Mouse (Mus musculus) heart, adult 2 months (tissue): ENCODE data around the gene Fgfr2. TPM values are rescaled to one million over a fixed set of nuclear protein-coding genes. Genes with fewer than 3 reads are reported as not detected.

ENCODE experiments used
- DNase-seq, 2 experiments: peaks; one replicate each; pipeline ENCODE4 v3.0.0; 2021
- H3K27ac ChIP-seq: fragments of 200-600 bp; 2 replicates; pipeline ENCODE4 v1.8.1; 2022
- H3K27me3 ChIP-seq: fragments of 200-500 bp; 2 replicates; pipeline ENCODE4 v1.6.1; 2012; ENCODE audit warnings: mild to moderate bottlenecking, low read length, inconsistent platforms, mixed read lengths; ENCODE audit not compliant: control insufficient read depth, insufficient read depth
- H3K36me3 ChIP-seq: fragments of 200-500 bp; 2 replicates; pipeline ENCODE4 v1.6.1; 2012; ENCODE audit warnings: low read length, inconsistent platforms; ENCODE audit not compliant: control insufficient read depth, insufficient read depth
- H3K4me1 ChIP-seq: fragments of 200-500 bp; 2 replicates; pipeline ENCODE4 v1.6.1; 2011; ENCODE audit warnings: low read length; ENCODE audit not compliant: control insufficient read depth, insufficient read depth
- H3K4me3 ChIP-seq: fragments of 200-600 bp; 2 replicates; pipeline ENCODE4 v1.8.1; 2022
- H3K79me2 ChIP-seq: fragments of 200-500 bp; replicated peaks from 2 replicates; pipeline ENCODE4 v1.6.1; 2012; ENCODE audit warnings: mild to moderate bottlenecking, inconsistent platforms, low read length, moderate library complexity, mixed read lengths; ENCODE audit not compliant: control insufficient read depth, insufficient read depth
- H3K9ac ChIP-seq: fragments of 200-500 bp; 2 replicates; pipeline ENCODE4 v1.6.1; 2012; ENCODE audit warnings: low read depth, mild to moderate bottlenecking, control low read depth, inconsistent platforms, low read length, mixed read lengths
- CTCF ChIP-seq: fragments of 200-600 bp; IDR thresholded peaks from 2 replicates; pipeline ENCODE4 v1.8.1; 2022; ENCODE audit warnings: antibody characterized with exemption, mild to moderate bottlenecking, moderate library complexity
- EP300 ChIP-seq: fragments of 200-500 bp; IDR thresholded peaks from 2 replicates; pipeline ENCODE4 v1.6.1; 2011; ENCODE audit warnings: low read depth, low read length, control low read depth; ENCODE audit not compliant: insufficient read depth
- POLR2A ChIP-seq: fragments of 200-500 bp; IDR thresholded peaks from 2 replicates; pipeline ENCODE4 v1.6.1; 2011; ENCODE audit warnings: mild to moderate bottlenecking, low read depth, low read length, control low read depth; ENCODE audit not compliant: insufficient read depth
- WGBS: fragments of 180-500 bp; shearing (Covaris S2); methylation state at CpG from one replicate; pipeline ENCODE4 v1.1.7; 2018; 5-methylcytosine and 5-hydroxymethylcytosine counted together
- intact Hi-C: fragments of 180-260 bp; cut with DNase I; formaldehyde crosslinking; loops from one replicate; pipeline ENCODE4 v1.15.1; 2025
- polyA plus RNA-seq: library from polyadenylated mRNA; depleted of rRNA; stranded (reverse); fragments of >200 nt; gene quantifications from 2 replicates; pipeline ENCODE4 v1.2.3, GENCODE M21; 2012
- total RNA-seq, 2 experiments: library from RNA; stranded (reverse); gene quantifications; 2 replicates each; pipeline ENCODE4 v1.2.3; 2021

The Fgfr2 gene
- total and polyA plus RNA-seq, 3 experiments = 1.1 to 2.0 (median 1.3) TPM

DNA sequence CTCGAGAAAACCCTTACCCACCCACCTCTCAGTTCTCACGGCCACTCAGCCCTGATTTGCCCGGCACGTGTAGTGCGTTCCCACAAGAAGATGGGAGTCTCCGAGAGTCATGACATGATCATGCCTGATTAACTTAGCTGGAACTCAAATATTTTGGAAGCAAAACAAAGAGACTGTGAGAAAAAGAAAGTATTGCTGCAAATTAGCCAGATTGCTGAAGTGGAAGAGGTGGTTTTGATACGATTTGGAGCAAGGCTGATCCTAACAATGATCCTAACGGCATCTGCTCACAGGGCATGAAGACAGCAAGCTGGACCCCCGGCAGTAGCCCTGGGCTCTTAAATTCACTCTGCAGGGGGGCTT lies 2833.7 kb downstream of the Fgfr2 start:
- Histone ChIP-seq H3K4me3 (no peak overlapping the region), H3K27ac (no peak overlapping the region), H3K36me3 (no peaks in the 10 kb centered on the region), H3K9ac (no peak overlapping the region), H3K27me3 (no peaks in the 10 kb centered on the region), H3K4me1 (peaks cover 8% of the 10 kb centered on the region), H3K79me2 (no peaks in the 10 kb centered on the region)
- 61% methylated on average over 9 of the region's 9 CpGs for WGBS
- no peak for DNase-seq
- TF ChIP-seq POLR2A (no peak), EP300 (no peak), CTCF (no peak)
- intact Hi-C loops = no loop called here

GRCm38 (mm10) chr7:130288719-130289427 lies 2834.3 kb downstream of the Fgfr2 start:
- Histone ChIP-seq H3K4me3 (no peak overlapping the region), H3K4me1 (peaks cover 8% of the 10 kb centered on the region), H3K27me3 (no peaks in the 10 kb centered on the region), H3K27ac (no peak overlapping the region), H3K79me2 (no peaks in the 10 kb centered on the region), H3K36me3 (no peaks in the 10 kb centered on the region), H3K9ac (no peak overlapping the region)
- WGBS = 72% methylated on average over 11 of the region's 11 CpGs
- TF ChIP-seq CTCF (no peak), POLR2A (no peak), EP300 (no peak)
- DNase-seq = peak in 1 of 2 experiments; percentile 42
- intact Hi-C loops = no loop called here

DNA sequence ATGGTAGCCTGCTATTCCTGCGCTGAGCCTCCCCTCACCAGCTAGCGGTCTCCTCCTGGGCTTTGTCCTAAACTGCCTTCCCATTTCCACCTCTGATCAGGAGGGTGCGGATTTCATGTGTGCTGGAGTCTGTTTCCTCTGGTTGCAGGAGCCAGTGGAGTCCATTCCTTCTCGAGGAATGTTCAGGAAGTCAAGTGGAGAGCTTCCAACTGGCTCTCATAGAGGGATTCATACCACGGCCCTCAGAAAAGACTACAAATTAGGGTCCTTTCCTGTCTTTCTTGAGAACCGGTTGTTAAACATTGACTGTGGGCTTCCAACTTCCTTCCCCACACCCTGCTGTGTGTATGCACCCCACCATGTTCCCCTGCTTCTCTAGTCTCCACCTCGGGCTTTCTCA lies 2834.9 kb downstream of the Fgfr2 start:
- Histone ChIP-seq H3K4me3 (no peak overlapping the region), H3K9ac (no peak overlapping the region), H3K79me2 (no peaks in the 10 kb centered on the region), H3K27me3 (no peaks in the 10 kb centered on the region), H3K4me1 (peaks cover 8% of the 10 kb centered on the region), H3K36me3 (no peaks in the 10 kb centered on the region), H3K27ac (no peak overlapping the region)
- TF ChIP-seq EP300 (no peak), CTCF (no peak), POLR2A (no peak)
- WGBS = 35% methylated on average over 7 of the region's 7 CpGs
- intact Hi-C loops = no loop called here
- peak in 1 of 2 experiments; percentile 18 for DNase-seq

DNA sequence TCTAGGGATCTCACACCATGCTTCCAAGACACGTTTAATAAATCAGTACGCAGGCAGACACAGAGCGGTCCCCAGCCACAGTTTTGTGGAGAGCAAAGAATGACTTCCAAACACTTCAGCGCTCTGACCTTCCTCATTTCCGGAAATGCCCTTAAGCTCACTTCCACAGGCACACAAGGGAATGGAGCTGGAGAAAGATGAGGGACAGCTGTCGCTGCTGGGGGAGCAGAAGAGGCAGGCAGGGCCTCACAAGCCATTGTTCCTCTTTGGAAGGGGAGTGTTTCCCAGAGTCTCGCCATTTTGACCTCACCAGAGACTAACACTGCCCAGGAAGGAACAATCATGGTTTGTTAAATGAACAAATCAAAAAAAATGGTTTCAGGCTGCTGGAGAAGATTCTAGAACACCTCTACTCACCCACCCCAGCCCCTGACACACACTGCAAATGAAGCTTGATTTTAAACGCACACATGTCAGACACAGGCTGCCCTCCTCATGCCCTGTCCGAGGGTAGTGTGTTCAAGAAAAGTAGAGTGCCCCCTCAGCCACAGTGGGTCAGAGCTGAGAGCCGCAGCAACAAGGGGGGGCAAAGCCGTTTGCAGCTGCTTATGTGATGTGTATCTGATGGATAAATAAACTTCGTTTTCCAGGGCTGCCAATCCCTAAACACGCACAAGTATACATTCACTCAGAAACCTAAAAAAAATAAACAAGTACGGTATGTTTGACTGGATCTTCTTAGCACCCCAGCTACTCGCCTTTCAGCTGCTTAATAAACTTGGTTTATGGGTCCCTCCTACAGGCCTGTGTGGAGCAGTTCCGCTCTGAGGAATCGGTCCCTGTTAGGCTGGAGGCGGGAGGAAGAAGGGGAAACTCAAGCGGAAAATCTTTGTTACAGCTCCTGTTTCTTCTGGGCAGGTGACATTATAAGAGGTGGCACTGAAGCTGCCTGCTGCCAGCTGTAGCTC lies 2844.1 kb downstream of the Fgfr2 start:
- Histone ChIP-seq H3K9ac (no peak overlapping the region), H3K79me2 (no peaks in the 10 kb centered on the region), H3K4me1 (no peaks in the 10 kb centered on the region; the same call in 1 of the 2 replicates), H3K36me3 (no peaks in the 10 kb centered on the region), H3K4me3 (no peak overlapping the region), H3K27me3 (no peaks in the 10 kb centered on the region), H3K27ac (no peak overlapping the region)
- peak in 1 of 2 experiments; percentile 8 for DNase-seq
- WGBS = 61% methylated on average over 19 of the region's 19 CpGs
- intact Hi-C loops = no loop called here
- no peak for TF ChIP-seq POLR2A
- TF ChIP-seq EP300 = no peak

DNA sequence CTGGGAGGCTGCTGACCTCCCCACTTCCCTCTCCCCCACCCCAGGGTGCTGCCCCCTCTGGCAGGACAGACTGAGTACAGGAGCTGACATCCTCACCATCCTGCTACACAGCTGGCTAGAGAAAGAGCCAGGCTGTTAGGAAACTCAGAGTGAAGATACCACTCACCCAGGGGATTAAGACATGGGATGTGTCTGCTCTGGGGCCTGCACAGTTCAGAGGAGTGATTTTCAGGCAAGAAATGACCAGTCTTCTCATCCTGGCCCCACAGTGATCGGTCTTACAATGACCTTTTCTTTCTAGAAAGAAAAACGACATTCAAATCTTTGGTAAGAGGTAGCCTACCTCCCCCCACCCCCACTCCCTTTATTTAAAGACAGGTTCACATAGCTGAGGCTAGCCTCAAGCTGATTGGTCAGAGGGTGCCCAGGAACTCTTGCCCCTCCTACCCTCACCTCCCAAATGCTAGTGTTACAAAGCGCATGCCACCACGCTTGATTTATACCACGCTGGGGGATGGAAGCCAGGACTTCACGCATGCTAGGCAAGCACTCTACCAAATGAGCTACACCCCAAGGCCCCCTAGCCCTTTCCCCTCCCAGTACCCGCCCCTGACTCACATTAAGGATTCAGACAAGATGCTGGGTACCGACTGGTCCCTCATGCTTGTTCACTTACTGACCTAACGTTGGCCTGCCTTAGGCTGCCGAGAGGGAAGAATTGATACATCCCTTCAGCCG lies 2845.0 kb downstream of the Fgfr2 start:
- intact Hi-C loops = no loop called here
- Histone ChIP-seq H3K27me3 (no peaks in the 10 kb centered on the region), H3K27ac (no peak overlapping the region), H3K4me3 (no peak overlapping the region), H3K9ac (no peak overlapping the region), H3K36me3 (no peaks in the 10 kb centered on the region), H3K79me2 (no peaks in the 10 kb centered on the region), H3K4me1 (no peaks in the 10 kb centered on the region; the same call in 1 of the 2 replicates)
- no peak for TF ChIP-seq POLR2A
- TF ChIP-seq EP300 = no peak
- no peak for TF ChIP-seq CTCF
- 73% methylated on average over 11 of the region's 11 CpGs for WGBS
- DNase-seq = no peak
